Mouse (Mus musculus) spleen, postnatal 14 days (tissue): Measurements from ENCODE around the gene Erc2.

Experiments used
- DNase-seq, 2 experiments: peaks; one replicate each; pipeline ENCODE4 v3.0.0; 2021 to 2022; ENCODE audit warnings: low spot score in 2 of 2

Erc2 gene

DNA sequence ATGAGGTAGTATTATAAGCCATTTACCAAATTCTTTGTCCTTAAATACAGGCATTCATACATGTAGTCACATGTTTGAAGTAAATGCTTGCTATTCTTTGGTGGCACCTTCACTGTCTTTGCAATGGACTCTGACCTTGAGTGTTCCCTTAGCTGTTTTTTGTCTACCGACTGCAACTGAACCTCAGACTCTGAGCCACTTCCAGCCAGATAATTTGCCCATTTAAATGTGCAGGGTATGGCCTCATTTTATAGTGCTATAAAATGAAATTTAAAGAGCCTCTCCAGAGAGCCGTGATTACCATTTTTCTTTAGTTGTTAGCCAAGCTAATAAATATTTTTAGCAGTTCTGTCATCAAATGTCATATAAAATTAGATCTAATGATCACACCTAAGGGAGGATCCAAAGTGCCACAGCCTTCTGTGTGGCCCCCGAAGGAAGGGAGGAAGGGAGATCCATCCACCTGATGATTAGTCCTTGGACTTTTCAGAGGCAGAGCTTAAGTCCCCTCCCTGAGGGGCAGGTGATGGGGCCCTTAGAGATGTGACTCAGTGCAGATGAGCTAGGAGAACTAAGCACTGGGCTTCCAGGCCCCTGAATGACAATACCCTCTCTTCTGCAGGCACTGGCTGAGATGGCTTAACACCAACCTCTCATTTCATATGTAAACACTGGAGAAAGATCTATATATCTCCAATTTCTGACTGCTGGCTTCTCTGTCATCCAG is 439.6 kb downstream of the Erc2 start:
- DNase-seq, result no peak

DNA sequence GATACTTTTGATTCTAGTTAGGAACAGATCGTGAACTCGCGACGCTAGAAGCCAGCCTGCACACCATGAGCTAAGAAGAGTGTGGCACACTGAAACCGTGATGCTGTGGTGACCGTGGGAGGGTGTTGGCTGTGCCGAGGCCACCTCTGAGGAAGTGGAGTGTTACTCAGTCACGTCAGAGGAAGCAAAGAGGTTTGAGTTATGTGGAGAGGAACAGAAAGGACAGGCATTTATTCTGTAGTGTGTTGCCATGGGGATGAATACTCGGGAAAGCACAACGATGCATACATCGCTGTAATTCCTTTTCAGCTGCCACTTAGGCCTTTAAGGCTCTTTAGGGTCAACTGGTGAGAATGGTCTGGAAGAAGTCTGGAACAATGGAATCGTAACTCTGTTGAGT is 445.8 kb downstream of the Erc2 start:
- DNase-seq, result no peak

DNA sequence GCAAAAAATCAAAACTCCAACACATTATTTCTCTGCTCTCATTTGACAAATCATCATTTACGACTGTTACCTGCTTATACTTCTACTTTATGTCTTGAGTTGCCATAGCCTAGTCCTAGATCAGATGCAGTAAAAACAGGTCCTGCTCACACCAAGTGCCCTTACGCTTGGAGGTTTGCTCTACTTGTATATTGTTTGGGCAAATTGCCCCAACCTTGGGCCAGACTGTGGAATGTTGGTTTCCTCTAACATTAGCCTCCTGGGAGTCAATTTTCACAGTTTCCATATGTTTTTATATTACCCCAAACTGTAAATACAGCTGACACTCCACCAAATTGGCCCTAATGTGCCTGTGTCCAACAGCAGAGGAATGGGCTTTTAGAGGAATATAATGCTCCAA is 447.6 kb downstream of the Erc2 start:
- no peak for DNase-seq

- DNase-seq, result no peak
Measured at GRCm38 (mm10) chr14:28072561-28072960, 450.3 kb downstream of the Erc2 start.

DNA sequence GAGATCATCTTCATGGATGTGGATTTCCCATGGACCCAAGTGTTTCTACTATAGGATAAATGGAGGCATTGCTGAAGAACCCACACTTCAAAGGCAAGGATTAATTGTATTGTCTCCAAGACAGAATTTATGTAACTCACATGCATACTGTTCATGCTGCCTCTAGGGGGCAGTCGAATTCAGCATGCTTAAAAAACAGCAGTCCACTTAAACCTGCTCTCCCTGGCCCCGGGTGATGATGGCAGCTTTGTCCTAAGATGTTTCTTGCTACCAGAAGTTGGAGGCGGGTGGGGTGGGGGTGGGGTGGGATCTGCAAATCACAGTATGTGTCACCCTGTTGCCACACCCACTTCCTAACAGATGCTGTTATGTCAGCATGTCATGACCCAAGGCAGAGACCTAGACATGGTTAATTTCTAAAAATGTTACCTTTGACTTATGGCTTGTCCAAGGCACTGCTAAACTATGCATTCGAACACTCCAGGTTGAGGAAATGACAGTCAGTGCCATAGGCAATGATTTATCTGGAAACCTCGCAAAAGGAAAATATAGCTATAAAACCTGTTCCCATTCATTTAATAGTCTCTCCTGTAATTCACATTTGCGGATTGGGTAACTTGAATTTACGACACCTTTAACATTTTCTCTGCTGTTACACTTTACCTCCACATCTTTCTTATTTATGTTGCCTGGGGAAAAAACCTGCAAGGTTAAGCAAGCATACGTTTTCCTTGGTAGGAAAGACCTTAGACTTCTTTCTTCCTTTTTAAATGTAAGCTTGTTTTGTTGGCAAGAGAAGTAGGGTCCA is 467.6 kb downstream of the Erc2 start:
- no peak for DNase-seq

DNA sequence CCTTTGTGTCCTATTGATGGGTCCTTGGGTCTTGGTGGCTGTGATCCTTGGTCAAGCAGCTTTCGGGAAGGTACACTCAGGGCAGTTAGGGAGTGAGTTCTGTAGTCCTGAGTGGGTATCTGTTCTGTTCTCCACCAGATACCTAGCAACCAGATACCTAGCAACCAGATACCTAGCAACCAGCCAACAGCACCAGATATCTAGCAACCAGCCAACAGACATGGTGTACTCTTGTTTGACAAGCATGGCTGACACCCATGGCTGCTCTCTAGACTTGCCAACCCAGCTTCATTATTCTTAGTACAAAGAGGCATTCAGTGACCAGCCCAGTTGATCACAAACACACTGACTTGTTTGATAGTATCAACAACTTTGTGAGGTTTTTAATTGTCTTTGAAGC is 469.1 kb downstream of the Erc2 start:
- DNase-seq, result no peak

GRCm38 (mm10) chr14:28093214-28093613 is 471.0 kb downstream of the Erc2 start:
- DNase-seq, result no peak

GRCm38 (mm10) chr14:28093913-28094312 is 471.7 kb downstream of the Erc2 start:
- DNase-seq, result no peak

GRCm38 (mm10) chr14:28099084-28099483 is 476.9 kb downstream of the Erc2 start:
- no peak for DNase-seq

GRCm38 (mm10) chr14:28113121-28113520 is 490.9 kb downstream of the Erc2 start:
- DNase-seq, result no peak

GRCm38 (mm10) chr14:28120851-28121250 is 498.6 kb downstream of the Erc2 start:
- no peak for DNase-seq

GRCm38 (mm10) chr14:28126842-28127241 is 504.6 kb downstream of the Erc2 start:
- no peak for DNase-seq

DNA sequence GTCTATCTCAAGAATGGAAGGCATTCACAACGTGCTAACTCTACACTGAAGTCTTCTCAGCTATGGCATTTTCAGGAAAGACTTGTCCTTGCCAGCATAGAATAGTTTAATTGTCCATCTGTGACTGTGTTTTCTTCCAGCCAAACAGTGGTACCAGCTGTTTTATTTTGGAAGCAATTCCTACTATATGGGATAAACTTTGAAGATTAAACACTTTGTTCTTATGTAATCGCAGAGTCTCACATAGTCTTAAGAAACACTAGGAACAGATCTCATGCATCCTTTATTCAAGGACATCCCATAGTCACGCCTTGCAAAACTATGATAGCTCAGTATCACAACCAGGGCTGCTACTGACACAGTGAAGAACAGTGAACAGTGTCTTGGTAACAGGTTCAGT is 506.8 kb downstream of the Erc2 start:
- no peak for DNase-seq

DNA sequence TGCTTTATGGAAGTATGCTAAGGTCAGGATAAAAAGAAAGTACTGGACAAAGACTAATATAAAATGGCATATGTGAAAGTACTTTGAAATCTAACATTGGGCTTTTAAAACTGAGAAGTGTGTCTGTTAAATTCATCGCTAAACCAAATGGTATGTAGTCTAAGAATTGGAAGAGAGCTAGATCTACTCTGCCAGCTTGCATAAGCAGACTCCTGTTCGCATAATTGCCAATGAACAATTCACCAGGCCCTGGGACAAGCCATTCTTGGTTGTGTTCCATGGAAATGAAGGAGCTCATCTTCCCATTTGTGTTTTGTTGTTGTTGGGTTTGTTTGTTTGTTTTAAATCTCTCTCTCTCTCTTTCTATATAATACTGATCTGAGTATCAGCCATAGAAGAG is 521.8 kb downstream of the Erc2 start:
- no peak for DNase-seq

DNA sequence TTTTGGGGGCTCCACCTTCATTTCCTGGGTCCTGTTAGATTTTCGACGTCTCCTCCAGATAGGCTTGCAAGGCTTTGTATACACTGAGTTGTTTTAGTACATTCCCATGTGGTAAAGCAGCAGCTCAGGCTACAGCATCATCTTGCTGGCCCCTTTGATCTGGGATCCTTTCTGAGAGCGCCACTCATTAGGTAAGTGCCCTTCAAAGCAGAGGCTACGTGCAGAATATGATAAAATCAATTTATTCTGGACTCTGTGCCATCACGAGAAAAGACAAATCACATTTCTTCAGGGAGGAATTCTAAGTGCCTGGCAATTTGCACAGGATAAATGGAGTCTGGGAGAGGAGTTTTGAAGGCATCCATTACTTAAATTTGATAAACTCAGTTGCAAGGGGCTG is 525.0 kb downstream of the Erc2 start:
- DNase-seq, result no peak

GRCm38 (mm10) chr14:28150942-28151341 is 528.7 kb downstream of the Erc2 start:
- no peak for DNase-seq

GRCm38 (mm10) chr14:28155706-28156105 is 533.5 kb downstream of the Erc2 start:
- DNase-seq, result no peak

- DNase-seq, result no peak
Measured at GRCm38 (mm10) chr14:28160852-28161251, 538.6 kb downstream of the Erc2 start.

GRCm38 (mm10) chr14:28164642-28165408 is 542.6 kb downstream of the Erc2 start:
- DNase-seq, result no peak

- no peak for DNase-seq
Measured at GRCm38 (mm10) chr14:28165621-28166211, 543.5 kb downstream of the Erc2 start.

DNA sequence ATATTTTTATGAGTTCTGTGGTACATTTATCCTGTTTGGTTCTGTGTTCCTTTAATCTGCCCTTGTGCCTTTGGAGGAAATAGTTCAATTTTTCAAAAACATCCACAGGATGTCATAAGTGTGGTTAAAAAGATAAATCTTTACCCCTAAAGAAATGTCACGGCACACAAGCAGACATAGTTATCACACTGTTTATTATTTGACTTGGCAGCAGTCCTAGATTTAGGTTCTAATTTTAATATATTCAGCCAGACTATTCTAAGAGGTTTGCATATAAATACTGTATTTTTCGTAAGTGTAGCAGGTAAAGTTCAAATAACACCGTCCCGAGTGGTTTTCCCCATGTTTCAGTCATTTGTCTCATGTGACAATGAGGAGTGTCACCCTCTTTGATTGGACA is 548.5 kb downstream of the Erc2 start:
- no peak for DNase-seq

DNA sequence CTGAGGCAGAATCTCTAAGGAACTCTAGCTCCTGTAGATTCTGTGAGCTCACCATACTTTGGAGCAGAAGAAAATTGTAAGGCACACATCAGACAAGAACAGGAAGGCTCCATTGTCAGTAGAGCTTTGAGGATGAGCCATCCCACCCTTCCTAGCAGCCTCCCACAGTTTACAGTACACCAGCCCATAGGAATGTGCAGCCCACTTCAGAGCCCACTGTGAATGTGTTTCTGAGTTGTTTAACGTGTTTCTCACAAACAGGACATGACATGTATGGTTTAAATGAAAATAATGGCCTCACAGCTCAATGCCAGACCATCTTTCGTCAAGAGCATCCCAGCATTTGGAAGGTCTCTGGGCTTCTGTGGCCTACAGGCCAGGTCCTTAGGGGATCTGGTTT is 549.1 kb downstream of the Erc2 start:
- DNase-seq, result no peak
